Mouse (Mus musculus) frontal cortex, postnatal 14 days (tissue): ENCODE measurements around the gene Zdhhc14.

Source experiments
- DNase-seq, 2 experiments: peaks; one replicate each; pipeline ENCODE4 v3.0.0; 2022; ENCODE audit warnings: low spot score in 2 of 2

The Zdhhc14 gene

GRCm38 (mm10) chr17:5780213-5780975 is 288.0 kb downstream of the Zdhhc14 start:
- DNase-seq: no peak

GRCm38 (mm10) chr17:5785238-5785637 is 292.9 kb downstream of the Zdhhc14 start:
- DNase-seq: no peak

GRCm38 (mm10) chr17:5792164-5792791 is 299.9 kb downstream of the Zdhhc14 start:
- DNase-seq: no peak

GRCm38 (mm10) chr17:5793593-5793992 is 301.2 kb downstream of the Zdhhc14 start:
- no peak for DNase-seq

GRCm38 (mm10) chr17:5794276-5794675 is 301.9 kb downstream of the Zdhhc14 start:
- no peak for DNase-seq

GRCm38 (mm10) chr17:5795369-5795768 is 303.0 kb downstream of the Zdhhc14 start:
- no peak for DNase-seq

- DNase-seq: peak; percentile 58 to 71
Measured at GRCm38 (mm10) chr17:5795878-5796277, 303.5 kb downstream of the Zdhhc14 start.

GRCm38 (mm10) chr17:5797124-5797760 is 304.9 kb downstream of the Zdhhc14 start:
- DNase-seq: no peak

GRCm38 (mm10) chr17:5798221-5798801 is 306.0 kb downstream of the Zdhhc14 start:
- no peak for DNase-seq

GRCm38 (mm10) chr17:5798900-5799299 is 306.5 kb downstream of the Zdhhc14 start:
- DNase-seq: no peak

- DNase-seq: no peak
Measured at GRCm38 (mm10) chr17:5799396-5800021, 307.2 kb downstream of the Zdhhc14 start.

GRCm38 (mm10) chr17:5800254-5800653 is 307.9 kb downstream of the Zdhhc14 start:
- DNase-seq: no peak

- no peak for DNase-seq
Measured at GRCm38 (mm10) chr17:5800824-5801560, 308.6 kb downstream of the Zdhhc14 start.

- no peak for DNase-seq
Measured at GRCm38 (mm10) chr17:5801761-5802655, 309.7 kb downstream of the Zdhhc14 start.

- no peak for DNase-seq
Measured at GRCm38 (mm10) chr17:5802656-5802955, 310.2 kb downstream of the Zdhhc14 start.
